Mouse (Mus musculus): ENCODE data around the gene Tmem87a.
A peak's percentile ranks its signal among the peaks of the same experiment; 100 is the strongest.

The Tmem87a gene

DNA sequence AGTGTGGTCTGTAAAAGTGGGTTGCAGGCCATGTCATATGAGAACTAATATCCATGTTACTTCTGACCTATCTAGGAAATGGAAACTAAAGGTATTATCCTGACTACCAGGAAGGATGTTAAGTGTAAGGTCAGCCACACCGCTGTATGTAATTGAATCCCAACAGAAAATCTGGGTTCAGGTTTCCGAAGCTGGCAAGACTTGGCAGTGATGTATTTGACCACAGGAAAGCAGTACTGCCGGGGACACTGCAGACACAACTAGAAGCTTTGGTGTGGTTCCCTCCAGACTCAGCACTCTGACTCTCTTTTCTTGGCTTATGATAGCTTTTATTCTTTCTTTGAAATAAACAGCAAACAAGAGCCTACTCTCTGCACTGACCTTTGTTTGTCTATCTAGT, 37.4 kb downstream of the Tmem87a start:
- DNase-seq (ENCODE audit: low read depth, low spot score): no peak

DNA sequence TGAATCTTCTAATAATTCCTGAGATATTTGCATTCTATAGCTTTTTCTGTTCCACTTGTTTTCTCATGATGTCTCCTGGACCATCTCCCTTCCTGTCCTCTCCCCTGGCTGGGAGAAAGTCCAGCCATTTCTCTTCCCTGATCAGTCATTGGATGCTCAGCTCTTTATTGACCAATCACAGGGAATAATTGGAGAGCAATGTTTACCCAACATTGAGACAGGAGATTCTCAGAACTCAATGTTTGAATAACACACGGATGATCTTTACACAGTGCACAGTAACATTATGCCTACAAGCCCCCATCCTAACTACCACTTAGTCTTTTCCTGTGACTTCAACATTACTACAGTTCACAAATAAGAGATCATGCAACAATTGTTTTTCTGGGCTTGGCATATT, 43.5 kb downstream of the Tmem87a start:
- DNase-seq (ENCODE audit: low read depth, low spot score): no peak

DNA sequence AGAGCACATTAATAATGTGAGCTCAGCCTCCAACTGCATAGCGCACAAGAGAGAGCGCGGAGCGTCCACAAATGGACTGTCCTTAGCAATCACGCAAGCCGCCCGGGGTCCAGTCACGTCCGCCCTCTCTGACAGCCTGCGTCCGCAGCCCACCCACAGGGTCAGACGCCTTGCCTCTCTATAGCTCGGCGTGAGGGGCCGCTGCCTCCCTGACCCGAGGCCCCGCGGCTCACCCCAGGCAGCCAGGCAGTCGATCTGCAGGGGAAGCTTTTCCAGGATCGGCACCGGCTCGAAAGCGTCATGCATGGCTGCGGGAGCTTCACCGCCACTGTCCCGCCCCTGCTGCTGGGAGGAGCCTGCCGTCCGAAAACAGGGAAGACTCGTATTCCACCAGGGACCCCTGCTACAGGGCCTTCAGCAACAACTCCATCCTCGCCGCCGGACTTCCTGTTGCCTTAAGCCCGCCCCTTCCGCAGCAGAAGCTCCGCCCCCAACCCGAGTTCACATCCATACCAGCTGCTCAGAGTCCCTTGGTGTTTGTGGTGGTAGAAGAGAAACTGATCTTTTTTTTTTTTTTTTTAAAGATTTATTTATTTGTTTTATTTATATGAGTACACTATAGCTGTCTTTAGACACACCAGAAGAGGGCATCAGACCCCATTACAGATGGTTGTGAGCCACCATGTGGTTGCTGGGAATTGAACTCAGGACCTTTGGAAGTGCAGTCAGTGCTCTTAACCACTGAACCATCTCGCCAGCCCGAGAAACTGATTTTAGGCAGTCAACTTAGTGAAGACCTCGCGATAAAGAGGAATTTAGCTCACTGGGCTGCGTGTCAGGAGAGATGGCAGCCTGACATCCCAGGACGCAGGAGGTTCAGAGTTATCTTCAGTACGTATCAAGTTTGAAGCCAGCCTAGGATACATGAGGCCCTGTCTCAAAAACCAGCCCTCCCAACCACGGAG, 50.9 kb downstream of the Tmem87a start, which contains the start of gene Vps39:
TSS of gene Vps39 (minus strand) at position 456 of the 965 bp plus-strand sequence.
- DNase-seq (ENCODE audit: low read depth, low spot score): peak; percentile 70

DNA sequence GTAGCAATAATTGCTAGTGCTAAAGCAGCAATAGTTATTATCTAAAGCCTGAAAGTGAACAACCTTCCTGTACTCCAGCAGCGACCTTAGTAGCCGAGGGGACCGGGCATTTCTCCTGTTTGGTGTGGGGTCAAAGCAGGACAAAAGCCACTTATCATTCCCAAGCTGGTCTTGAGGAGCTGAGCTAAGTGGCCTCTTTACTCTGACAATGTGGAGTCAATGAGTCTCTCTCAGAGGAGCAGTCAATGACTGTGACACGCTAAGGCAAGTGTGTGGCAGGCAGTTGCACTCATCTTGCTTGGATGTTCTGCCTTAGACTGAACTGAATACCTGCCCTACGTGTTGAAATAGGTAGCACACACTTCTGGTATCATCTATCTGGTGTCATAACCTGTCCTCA, 52.6 kb downstream of the Tmem87a start:
- DNase-seq (ENCODE audit: low read depth, low spot score): no peak

DNA sequence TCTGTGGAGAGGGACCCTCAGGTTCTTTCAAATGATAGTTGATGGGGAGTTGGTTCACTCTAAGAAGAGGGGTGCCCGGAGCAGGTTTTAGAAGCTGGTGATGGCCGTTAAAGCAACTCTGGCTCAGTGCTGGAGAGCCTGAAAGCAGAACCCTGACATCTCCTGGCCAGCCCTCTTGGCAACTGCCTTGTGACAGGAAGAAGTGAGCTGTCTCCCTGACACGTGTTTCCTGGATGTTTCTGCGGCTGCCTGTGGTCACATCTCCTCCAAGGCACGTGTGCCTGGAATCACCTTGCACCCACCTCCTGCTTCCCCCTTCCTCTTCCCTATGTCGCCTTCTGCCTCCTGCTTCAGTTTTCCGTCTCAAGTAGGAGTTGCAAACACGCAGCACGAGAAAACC, 55.8 kb downstream of the Tmem87a start:
- no peak for DNase-seq (ENCODE audit: low read depth, low spot score)

DNA sequence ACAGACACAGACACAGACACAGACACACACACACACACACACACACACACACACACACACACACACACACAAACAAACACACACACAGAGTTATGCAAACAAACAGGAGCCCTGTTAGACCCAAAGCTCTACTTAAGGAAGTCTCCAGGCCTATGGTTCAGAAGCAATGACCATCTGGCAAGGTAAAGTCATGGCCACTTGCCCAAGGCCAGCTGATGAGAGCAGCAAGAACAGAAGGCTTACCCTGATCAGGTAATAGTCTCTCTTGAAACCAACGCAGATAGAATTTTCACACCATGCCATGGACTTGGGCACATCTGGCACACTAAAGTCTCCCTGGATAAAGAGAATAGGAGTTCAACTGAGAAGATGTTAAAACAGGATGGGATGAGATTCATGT, 62.2 kb downstream of the Tmem87a start:
- DNase-seq (ENCODE audit: low read depth, low spot score): no peak

DNA sequence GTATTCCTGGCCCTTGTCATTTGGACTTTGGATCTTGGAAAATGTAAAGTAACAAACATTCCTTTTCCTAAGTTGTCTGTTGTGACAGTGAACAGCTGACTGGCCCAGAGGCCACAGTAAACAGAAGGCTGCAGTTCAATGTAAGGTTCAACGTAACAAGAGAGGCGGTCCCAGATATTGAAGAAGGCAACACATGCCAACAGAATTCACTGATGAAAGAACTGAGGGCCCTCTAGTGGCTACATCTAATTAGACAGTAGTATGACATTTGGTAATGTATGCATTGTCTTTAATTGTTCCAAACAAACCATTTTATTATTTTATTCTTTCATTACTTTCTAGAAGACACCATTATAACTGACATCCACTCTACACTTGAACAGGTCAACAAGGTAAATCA, 66.0 kb downstream of the Tmem87a start:
- no peak for DNase-seq (ENCODE audit: low read depth, low spot score)

DNA sequence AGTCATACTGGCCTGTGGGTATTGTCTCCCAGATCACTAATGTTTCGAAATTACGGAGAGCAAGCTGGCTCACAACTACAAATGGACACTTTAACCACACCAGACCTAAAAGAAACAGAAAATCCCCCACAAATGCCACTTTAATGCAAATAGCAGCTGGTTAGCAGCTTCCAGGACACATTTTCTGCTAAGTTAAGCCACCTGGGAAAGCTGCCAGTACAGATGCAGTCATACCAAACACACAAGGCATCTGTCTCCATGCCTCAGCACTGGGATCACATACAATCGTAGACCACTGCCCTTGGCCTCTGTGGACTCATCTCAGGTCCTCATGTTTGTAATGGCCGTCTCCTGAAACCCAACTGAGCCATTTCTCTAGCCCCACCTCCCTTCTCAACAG, 72.3 kb downstream of the Tmem87a start:
- no peak for DNase-seq (ENCODE audit: low read depth, low spot score)

DNA sequence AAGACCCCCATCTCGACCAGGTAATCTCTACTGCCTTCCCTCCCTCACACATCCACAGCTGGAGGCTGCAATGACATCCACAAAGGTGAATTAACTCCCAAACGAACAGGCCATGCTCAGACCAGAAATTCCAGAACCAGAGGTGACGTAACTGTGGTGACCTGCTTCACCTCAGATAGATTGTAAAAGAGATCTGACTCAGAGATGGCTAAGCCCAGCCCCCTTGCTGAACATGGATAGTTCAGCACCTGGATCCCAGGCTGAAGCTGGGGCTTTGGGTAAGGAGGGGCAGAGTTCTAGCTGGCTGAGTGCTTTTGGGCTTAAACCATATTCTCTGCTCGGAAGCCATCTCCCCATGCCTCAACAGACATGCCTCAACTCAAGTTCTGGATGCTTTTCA, 88.8 kb downstream of the Tmem87a start:
- no peak for DNase-seq (ENCODE audit: low read depth, low spot score)

DNA sequence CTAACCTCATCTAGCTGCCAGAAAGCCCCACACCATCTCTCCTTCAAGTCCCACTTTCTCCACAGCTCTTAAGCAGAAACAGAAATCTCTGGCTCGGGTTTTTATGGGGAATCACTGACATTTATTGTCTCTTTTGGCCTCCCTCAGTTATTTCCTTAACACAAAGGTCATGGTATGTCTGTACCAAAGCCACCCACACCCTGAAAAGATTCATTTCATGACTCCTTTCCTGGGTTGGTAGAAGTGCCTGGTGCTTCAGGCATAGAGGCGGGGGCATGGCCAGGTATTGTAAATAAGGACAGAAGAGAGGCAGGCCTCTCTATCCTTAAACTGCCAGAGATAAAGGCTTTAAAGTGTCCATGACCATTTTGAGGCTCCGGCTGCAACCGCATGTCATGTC, 89.4 kb downstream of the Tmem87a start:
- DNase-seq (ENCODE audit: low read depth, low spot score): no peak

DNA sequence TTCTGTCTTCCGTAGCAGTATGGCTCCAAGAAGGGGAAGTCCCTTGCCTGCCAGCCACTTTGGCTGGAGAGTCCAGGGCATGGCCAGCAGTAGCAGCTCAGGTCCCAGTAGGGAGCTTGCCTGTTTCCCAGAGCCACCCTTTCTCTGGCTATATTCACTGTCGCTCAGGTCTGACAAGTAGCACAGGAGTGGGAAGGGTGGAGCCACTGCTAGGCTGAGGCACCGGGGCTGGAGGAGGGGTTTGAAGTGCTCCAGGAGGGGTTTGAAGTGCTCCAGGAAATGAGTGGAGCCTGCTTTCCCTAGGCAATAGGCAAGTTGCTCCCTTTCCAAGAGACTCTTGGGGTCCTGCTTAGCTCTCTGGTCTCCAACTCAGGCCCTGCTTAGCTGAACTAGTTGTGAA, 89.9 kb downstream of the Tmem87a start, which contains the start of gene Pla2g4f:
TSS of gene Pla2g4f (minus strand) at position 190 of the 400 bp plus-strand sequence.
- DNase-seq (ENCODE audit: low read depth, low spot score): no peak

DNA sequence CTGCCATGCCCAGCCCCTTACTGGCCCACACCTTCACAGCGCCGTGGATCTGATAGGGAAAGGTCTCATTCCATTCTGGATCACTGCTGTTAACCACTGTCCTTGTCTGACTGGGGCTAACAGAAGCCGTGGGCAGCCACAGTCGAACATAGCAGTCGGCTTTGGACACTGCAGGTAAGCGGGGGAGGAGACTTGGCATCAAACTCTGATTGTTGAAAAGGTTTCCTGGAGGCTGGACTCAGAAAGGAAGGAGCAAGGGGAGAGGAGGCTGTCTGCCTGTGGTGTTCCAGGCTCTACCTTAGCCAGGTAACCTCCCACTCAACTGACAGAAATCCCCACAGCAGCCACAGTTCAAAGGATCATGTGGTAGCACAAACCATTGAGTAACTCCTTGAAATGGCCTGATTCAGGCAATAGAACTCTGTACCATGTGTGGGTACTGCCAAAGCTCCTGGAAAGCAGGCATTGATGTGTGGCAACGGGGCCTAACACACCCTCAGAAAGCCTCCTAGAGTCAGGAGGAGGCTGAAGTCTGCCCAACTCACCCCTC, 91.6 kb downstream of the Tmem87a start:
- DNase-seq (ENCODE audit: low read depth, low spot score): no peak

Measured in c-Kit-negative CD71-positive TER-119-positive erythroid progenitor cells, embryonic 14.5 days (primary cell).